Mouse (Mus musculus): ENCODE measurements around the gene Slc5a5.

GRCm38 (mm10) chr8:70878178-70878577 is 14.4 kb downstream of the Slc5a5 start:
- no peak for TF ChIP-seq POLR2A (IDR thresholded peaks at IDR 0.05; ENCODE audit: borderline replicate concordance, low read depth, low read length)
- no peak for TF ChIP-seq CTCF (IDR thresholded peaks at IDR 0.05; ENCODE audit: low read depth, low read length)
